Mouse (Mus musculus): Measurements from ENCODE around the gene Asap3.
A peak's percentile ranks its signal among the peaks of the same experiment; 100 is the strongest.

Asap3 gene

DNA sequence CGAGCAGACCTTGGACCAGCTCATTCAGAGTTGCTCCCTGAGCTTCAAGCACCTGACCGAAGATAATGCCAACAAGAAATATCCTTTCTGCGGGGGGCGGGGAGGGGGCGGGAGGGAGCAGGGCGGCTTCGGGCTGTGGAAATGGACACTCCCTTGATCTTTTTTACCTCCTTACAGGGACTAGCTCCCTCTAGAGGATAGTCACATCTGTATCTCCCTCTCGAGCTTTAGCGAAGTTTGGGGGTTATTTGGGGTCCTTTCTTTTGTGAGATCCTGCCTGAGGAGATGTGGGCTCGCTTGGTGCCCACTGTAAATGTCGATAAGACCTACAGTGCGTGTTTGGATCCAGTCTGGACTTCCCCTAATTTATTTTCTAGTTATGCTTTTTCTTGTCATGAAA, 24.8 kb upstream of the Asap3 start:
- DNase-seq, result no peak

- DNase-seq, result no peak
Measured at GRCm38 (mm10) chr4:136185375-136185774, 20.8 kb upstream of the Asap3 start.

DNA sequence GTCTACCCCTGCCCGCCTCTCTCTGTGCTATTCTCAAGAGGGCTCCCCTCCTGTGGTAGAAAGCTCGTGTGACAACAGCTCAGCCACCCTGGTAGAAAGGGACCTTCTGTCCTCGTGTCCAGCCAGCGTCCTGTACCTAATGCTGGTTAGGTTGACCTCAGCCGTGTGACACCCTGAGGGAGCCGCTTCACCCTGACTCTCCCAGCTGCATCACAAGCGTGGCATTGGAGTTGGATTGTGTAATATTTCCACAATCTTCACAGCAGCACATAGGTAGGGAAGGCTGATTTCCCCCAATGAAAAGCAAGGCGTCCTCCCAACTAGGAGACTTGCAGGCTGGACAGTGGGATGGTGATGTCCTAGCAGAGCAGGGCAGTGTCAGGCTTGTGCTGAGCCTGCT, 19.9 kb upstream of the Asap3 start:
- no peak for DNase-seq

DNA sequence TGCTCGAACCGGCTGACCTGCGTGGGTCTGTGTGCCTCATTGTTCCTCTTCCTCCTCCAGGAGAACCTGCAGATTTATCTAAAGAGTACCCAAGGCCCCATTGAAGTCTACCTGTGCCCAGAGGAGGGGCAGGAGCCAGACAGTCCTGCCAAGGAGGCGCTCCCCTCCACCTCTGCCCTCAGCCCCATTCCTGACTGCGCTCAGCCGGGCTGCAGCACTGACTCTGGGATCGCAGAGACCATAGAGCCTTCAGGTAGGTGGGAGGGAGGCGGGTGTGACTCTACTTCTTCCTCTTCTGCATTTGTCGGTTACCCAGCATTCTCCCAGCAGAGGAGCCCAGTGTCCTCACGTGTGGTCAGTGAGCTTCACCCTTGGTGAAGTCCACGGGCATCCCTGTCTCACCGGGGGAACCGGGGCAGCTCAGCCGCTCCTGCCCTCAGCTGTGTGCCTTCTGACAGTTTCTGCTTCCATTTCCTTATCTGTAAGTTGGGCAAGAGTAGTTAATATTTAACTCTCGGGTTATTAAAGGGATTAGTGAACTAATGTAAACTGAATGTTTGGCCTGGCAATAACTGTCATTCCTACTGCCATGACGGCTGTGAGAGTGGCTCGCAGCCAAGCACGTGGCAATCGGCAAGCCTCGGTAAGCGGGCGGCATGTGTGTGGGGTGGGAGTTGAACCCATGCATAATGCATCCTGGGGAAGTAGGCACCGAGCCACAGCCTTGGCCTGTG, 19.3 kb upstream of the Asap3 start:
- DNase-seq, result no peak

GRCm38 (mm10) chr4:136188973-136189737, 17.0 kb upstream of the Asap3 start:
- DNase-seq, result no peak

- no peak for DNase-seq
Measured at GRCm38 (mm10) chr4:136189912-136190311, 16.3 kb upstream of the Asap3 start.

- DNase-seq, result no peak
Measured at GRCm38 (mm10) chr4:136193571-136193970, 12.6 kb upstream of the Asap3 start.

DNA sequence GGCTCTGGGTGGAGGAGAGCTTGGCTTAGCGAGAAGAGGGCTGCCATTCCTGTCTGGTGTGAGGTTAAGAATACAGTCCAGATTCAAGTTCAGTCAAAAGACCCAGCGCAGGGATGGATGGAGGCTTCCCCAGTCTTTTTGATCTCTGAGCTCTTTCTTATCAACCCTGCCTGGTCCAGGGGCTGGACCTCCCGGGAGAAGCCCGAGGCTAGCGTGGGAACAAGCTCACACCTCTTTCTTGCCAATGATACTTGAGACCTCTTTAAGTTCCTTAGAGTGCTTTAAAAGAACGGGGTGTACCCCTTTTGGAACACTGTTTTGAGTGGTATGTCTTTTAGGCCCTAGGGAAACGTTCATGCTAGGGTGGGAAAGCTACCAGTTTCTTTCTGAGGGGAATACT, 11.1 kb upstream of the Asap3 start:
- no peak for DNase-seq

- no peak for DNase-seq
Measured at GRCm38 (mm10) chr4:136195629-136196028, 10.5 kb upstream of the Asap3 start.

DNA sequence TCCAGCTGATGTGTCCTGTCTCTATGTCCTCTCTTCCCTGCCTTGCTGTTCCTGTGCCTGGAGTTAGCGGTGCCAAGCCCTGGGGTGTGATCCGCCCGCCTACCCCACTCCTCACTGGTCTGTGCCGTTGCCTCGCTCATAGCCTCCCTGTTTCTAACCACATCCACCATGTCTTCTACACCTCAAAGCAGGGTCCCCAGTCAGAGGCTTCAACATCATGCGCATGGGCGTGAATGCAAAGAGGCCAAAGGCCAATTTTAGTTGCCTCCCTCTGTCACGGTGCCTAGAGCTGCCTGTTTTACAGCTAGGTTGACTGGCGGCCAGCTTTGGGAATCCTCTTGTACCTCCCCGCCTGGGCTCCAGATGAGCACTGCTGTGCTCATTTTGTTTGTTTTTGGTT, 10.0 kb upstream of the Asap3 start:
- no peak for DNase-seq

DNA sequence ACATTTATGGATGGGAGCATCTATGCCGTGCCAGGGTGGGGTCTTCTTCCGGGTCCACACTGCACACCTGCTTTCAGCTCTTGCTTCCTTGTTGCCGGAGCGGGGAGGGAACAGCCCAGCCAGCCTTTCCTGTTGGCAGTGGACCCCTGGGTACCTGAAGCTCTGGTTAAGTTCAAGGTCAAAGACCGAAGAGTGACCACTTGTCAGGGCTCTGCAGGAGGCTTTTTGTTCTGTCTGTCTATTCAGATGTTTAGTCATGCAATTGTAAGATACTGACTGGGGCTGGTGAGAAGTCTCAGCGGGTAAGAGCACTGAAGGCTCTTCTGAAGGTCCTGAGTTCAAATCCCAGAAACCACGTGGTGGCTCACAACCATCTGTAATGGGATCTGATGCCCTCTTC, 7.3 kb upstream of the Asap3 start:
- DNase-seq, result no peak

DNA sequence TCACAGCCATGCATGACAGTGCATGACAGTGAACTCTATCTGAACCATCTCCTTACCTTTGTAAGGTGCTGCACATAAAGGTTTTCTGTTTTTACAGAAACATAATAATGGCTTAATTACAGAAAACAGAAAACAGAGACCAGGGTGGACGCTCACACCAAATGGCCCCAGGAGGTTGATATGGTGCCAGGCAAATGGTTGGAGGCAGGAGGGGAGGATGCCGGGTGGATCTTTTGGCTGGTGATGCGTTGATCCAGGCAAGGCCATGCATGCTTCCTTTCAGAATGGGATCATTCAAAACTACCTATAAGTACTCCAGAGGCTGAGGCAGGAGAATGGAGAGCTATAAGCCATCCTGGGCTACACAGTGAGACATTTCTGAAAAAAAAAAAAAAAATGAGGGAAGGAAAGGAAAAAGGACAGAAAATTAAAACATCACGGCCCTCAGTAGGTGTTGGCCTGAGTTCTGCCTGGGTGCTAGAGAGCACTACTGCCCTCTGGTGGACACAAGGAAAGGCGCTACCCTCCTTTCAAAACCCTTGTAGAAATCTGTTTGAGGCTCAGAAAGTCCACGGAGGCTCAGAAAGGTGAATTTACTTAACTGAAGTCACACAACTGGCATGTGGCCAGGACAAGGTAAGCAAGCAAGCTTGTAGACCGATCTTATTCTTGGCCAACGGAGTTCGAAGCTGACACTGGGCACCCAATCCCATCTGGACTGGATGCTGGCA, 6.4 kb upstream of the Asap3 start:
- DNase-seq, result peak; percentile 10

- DNase-seq, result no peak
Measured at GRCm38 (mm10) chr4:136202509-136202908, 3.7 kb upstream of the Asap3 start.

DNA sequence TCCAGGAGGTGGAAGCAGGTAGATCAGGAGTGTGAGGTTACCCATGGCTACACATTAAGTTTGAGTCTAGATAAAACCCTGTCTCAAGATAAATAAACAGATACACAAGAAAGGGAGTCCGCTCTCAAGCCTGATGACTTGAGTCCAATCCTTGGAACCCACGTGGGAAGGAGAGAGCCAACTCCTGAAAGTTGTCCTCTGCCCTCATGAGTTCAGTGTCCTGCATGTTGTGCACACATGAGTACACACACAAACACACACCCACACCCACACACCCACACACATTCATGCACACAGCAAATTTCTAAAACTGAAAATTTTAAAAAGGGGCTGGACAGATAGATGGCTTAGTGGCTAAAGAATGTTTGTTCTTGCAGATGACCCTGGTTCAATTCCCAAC, 1.4 kb upstream of the Asap3 start:
- no peak for DNase-seq

DNA sequence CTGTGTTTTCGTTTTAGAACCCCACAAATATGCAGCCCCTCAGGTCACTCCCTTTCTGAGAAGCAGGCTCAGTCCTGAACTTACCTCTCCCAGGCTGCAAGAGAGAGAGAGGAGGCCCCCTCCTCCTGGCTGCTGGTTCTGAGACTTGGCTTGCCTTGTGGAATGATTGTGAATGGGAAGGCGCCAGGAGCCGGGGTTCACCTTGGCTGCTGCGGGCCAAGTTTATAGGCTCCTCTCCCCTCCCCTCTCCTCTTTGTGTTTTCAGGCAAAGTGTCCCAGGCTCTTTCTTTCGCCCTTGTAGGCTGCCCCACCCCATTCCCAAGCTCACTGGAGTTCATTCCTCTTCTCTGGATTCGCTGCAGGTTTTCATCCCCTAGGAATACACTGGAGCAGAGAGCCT, 778 bp downstream of the Asap3 start:
- no peak for DNase-seq

DNA sequence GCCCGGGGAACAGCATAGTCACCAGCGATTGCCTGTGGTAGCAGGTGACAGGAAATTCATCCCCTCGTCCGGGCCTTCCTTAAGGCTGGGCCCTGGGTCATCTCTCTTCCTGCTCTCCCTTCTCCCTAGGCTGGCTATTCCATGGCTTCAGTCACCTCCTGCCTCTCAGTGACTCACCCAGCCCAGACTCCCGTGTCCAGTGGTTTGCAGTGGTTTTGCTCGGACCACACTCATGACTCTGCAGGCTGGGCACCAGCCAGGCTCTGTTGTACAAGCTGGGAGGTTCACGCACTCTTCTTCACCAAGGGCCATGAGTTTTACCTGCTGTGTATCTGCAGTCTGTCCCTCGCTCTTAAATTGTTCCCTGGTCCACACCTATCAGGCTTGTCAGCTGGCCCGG, 4.8 kb downstream of the Asap3 start:
- no peak for DNase-seq

- no peak for DNase-seq
Measured at GRCm38 (mm10) chr4:136213629-136214028, 7.5 kb downstream of the Asap3 start.

GRCm38 (mm10) chr4:136214828-136215227, 8.7 kb downstream of the Asap3 start:
- no peak for DNase-seq

DNA sequence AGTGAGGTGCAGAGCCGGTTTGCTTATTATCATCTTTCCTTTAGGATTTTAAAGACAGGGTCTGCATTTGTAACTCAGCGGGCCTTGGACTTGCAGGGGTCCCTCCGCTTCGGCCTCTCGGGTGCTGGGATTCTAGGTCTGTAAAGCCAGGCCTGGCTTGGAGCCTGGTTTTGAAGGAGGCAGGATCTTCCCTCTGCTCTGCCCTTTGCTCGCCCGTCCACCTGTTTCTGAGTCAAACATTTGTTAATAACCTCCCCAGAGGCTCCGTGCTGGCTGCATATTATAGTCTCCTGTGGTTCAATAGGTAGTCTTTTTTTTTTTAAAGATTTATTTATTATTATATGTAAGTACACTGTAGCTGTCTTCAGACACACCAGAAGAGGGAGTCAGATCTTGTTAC, 9.4 kb downstream of the Asap3 start:
- no peak for DNase-seq

DNA sequence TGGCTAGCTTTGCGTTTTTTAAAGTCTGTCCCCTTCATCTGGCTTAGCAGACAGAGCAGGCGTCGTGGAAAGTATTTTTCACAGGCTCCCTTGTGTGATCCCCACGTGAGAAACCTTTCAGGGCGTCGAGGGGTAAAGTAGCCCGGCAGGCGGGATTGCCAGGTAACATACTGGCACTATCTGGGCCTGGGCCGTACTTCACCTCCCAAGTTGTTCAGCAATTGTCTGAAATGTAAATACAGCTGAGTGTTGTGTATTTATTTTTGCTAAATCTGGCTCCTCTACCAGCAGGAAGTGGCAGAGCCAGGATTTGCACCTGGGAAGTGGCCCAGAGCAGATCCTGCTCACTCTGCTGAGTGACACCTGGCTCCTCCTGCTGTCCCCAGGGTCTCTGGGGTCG, 10.9 kb downstream of the Asap3 start:
- no peak for DNase-seq

- no peak for DNase-seq
Measured at GRCm38 (mm10) chr4:136218595-136219214, 12.5 kb downstream of the Asap3 start.

DNA sequence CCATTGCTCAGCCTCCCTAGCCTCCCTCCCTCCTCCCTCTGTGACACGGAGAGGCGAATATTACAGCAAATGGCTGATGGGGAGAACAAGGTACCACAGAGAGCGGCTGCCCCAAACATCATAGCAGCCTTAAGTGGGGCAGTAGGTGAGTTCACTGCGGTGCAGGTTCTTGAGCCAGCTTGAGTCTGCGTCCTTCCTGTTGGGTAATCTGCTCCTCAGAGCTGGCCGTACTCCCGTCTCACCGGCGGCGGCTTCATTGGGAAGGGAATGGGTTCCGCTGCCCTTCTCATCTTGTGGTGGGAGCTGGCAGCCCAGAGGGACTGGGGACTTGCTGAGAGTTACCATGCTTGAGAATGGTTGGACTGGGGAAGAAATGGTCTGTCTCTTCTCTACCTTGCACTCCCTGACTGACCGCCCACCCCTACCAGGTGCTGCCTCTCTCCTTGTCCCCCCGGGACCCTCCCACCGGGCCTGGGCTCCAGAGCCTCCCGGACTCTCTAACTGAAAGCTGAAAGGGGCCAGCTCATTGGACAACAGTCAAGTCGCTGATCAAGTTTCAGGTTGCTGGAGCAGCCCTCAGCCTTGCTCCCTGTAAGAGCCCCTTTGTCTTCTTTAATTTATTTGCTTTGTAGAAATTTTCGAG, 14.1 kb downstream of the Asap3 start:
- no peak for DNase-seq

Measured in cerebellum, adult 11 months (tissue).